11 mouse cellular contexts compared by ENCODE assay signal in the genomic region with DNA sequence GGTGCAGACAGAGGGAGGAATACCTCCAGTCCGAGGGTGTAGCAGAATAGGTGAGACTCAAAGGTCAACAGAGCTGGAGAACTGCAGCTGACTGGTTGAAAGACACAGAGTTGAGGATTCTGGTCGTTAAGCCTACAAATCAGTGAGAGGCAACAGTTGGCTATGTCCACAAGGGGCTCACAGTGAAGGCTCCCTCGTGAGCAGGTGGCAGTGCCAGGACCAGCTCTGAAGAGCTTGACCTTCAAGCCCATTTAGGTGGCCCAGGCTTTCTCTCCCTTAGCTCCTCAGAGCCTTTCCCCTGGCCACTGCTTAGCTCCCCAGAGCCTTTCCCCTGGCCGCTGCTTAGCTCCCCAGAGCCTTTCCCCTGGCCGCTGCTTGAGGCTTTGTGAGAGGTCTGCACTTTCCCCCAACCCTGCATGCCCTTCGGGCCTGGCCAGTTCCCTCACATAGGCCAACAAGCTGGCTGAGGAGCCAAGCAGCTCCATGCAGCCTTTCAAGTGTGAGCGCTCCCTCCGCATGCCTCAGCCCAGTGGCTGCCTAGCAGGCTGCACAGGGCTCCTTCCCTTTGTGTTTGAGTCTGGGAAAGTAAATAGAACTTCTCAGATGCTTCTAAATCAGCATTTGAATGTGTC.
DNase-seq lines count a peak whose midpoint lies in the region; ATAC-seq lines count a peak whose summit lies in the region.
"Had no signal": no experiment of that assay in that cellular context is flagged by ENCODE, and none has a peak within 500 bp of the region (broad histone marks: within the 10 kb centered on the region; RNA-seq: fewer than 3 reads in every experiment).

No protein-coding gene starts in this region.

- H3K4me2 ChIP-seq in forebrain, embryonic 15.5 days (replicated peaks), result no peak overlapping the region
- H3K4me2 ChIP-seq: limb, embryonic 13.5 days had no signal

- DNase-seq in heart, embryonic 10.5 days (ENCODE audit: low spot score), result no peak
- DNase-seq in heart, adult 18-20 months, result no peak
- peak; percentile 30 for DNase-seq in Muller cell, postnatal 12 days (ENCODE audit: inconsistent ontology term)
- peak; percentile 22 for DNase-seq in limb, embryonic 10.5 days (ENCODE audit: low spot score)
- DNase-seq in urinary bladder, postnatal 14 days (ENCODE audit: low spot score), result no peak
- no peak for DNase-seq in adrenal gland, postnatal 25 days
- DNase-seq: kidney, postnatal 25 days; lung, postnatal 10 days had no signal

- no peak overlapping the region for H3K9ac ChIP-seq in forebrain, embryonic 15.5 days (replicated peaks)
- H3K9ac ChIP-seq: limb, embryonic 13.5 days had no signal

- H3K9me3 ChIP-seq in heart, embryonic 10.5 days, result no peaks in the 10 kb centered on the region
- no peaks in the 10 kb centered on the region for H3K9me3 ChIP-seq in forebrain, embryonic 15.5 days
- no peaks in the 10 kb centered on the region for H3K9me3 ChIP-seq in limb, embryonic 10.5 days (replicated peaks)
- H3K9me3 ChIP-seq: limb, embryonic 13.5 days had no signal

- no peak overlapping the region for H3K4me3 ChIP-seq in heart, embryonic 10.5 days
- H3K4me3 ChIP-seq in forebrain, embryonic 15.5 days, result no peak overlapping the region
- H3K4me3 ChIP-seq in limb, embryonic 10.5 days, result no peak overlapping the region
- H3K4me3 ChIP-seq: limb, embryonic 13.5 days had no signal

- peaks cover 18% of the 10 kb centered on the region for H3K4me1 ChIP-seq in heart, embryonic 10.5 days
- H3K4me1 ChIP-seq in forebrain, embryonic 15.5 days, result peaks cover 19% of the 10 kb centered on the region
- no peaks in the 10 kb centered on the region for H3K4me1 ChIP-seq in limb, embryonic 10.5 days
- H3K4me1 ChIP-seq: limb, embryonic 13.5 days had no signal

- no peaks in the 10 kb centered on the region for H3K27me3 ChIP-seq in heart, embryonic 10.5 days (ENCODE audit: insufficient read depth, poor library complexity, severe bottlenecking)
- no peaks in the 10 kb centered on the region for H3K27me3 ChIP-seq in forebrain, embryonic 15.5 days
- no peaks in the 10 kb centered on the region for H3K27me3 ChIP-seq in limb, embryonic 10.5 days (ENCODE audit: low read depth, poor library complexity, severe bottlenecking)
- H3K27me3 ChIP-seq: limb, embryonic 13.5 days had no signal

- WGBS in heart, embryonic 10.5 days, result 70% methylated on average over 8 of the region's 8 CpGs
- 15% methylated on average over 8 of the region's 8 CpGs for WGBS in forebrain, embryonic 15.5 days
- 65% methylated on average over 8 of the region's 8 CpGs for WGBS in limb, embryonic 10.5 days

- H3K27ac ChIP-seq in heart, embryonic 10.5 days, result peak overlapping the region; percentile 17; the same call in 1 of the 2 replicates
- H3K27ac ChIP-seq in forebrain, embryonic 15.5 days (replicated peaks), result 0 out of 2 replicates have a peak overlapping the region, but pooled peaks have one; percentile 36
- H3K27ac ChIP-seq in limb, embryonic 10.5 days, result 0 out of 2 replicates have a peak overlapping the region, but pooled peaks have one; percentile 56
- H3K27ac ChIP-seq: limb, embryonic 13.5 days had no signal

- peaks cover 42% of the 10 kb centered on the region; the same call in 1 of the 2 replicates for H3K36me3 ChIP-seq in heart, embryonic 10.5 days
- H3K36me3 ChIP-seq in forebrain, embryonic 15.5 days, result 0 out of 2 replicates have a peak, but pooled peaks cover 6% of the 10 kb centered on the region
- H3K36me3 ChIP-seq in limb, embryonic 10.5 days, result peaks cover 47% of the 10 kb centered on the region

- ATAC-seq in forebrain, embryonic 15.5 days (replicated peaks), result peak; percentile 71
- ATAC-seq in activated CD4-positive, CD25-positive, alpha-beta regulatory T cell, adult 4 months, result no peak

Comparison
In these comparisons a context has a peak if more than half of its experiments do, and no peak if none do; other contexts are left out.
1. DNase-seq: peak in Muller cell, postnatal 12 days (single experiment) and limb, embryonic 10.5 days (single experiment); none in heart, embryonic 10.5 days (single experiment), heart, adult 18-20 months (0 of 2), urinary bladder, postnatal 14 days (single experiment) and adrenal gland, postnatal 25 days (single experiment).
2. Peak in every context shown above with its lines, with median percentiles within 50 percentile points of each other: H3K27ac ChIP-seq.